Mouse (Mus musculus) bone marrow, adult 2 months (tissue): ENCODE measurements around the gene Il18. TPM values are rescaled to one million over a fixed set of nuclear protein-coding genes. Genes with fewer than 3 reads are reported as not detected.
"Not testable (repeated sequence)": the region's sequence is repeated elsewhere in the genome, so short reads cannot be mapped to it uniquely, and the experiment has no call there.

Experiments used
- H3K27ac ChIP-seq: fragments of 200-500 bp; 2 replicates; pipeline ENCODE4 v1.5.1; 2012; ENCODE audit warnings: low read depth, mild to moderate bottlenecking, control low read depth, inconsistent platforms, low read length; ENCODE audit not compliant: control insufficient read depth, poor library complexity, insufficient read depth
- H3K4me1 ChIP-seq: fragments of 200-500 bp; 2 replicates; pipeline ENCODE4 v1.6.1; 2011; ENCODE audit warnings: low read length; ENCODE audit not compliant: control insufficient read depth, insufficient read depth
- H3K4me3 ChIP-seq: fragments of 200-500 bp; replicated peaks from 2 replicates; pipeline ENCODE3; 2011; ENCODE audit warnings: mild to moderate bottlenecking, low read depth, low read length, control low read depth; ENCODE audit not compliant: control insufficient read depth
- CTCF ChIP-seq: fragments of 200-500 bp; IDR thresholded peaks from 2 replicates; pipeline ENCODE4 v1.5.1; 2011; ENCODE audit warnings: low read length, control low read depth; ENCODE audit not compliant: control insufficient read depth, insufficient read depth
- POLR2A ChIP-seq: fragments of 200-500 bp; IDR thresholded peaks from 2 replicates; pipeline ENCODE4 v1.6.1; 2011; ENCODE audit warnings: low read depth, mild to moderate bottlenecking, control low read depth, low read length, borderline replicate concordance; ENCODE audit not compliant: control insufficient read depth
- WGBS: fragments of 180-500 bp; shearing (Covaris S2); methylation state at CpG from one replicate; pipeline ENCODE4 v1.1.7; 2018; 5-methylcytosine and 5-hydroxymethylcytosine counted together
- polyA plus RNA-seq: library from polyadenylated mRNA; stranded (reverse); fragments of >200 nt; gene quantifications from 2 replicates; pipeline ENCODE4 v1.2.4, GENCODE M21; 2011; ENCODE audit warnings: low replicate concordance; ENCODE audit not compliant: missing spikeins, insufficient read depth, insufficient read length

Gene Il18
- polyA plus RNA-seq, 1 experiment: 18.4 TPM

DNA sequence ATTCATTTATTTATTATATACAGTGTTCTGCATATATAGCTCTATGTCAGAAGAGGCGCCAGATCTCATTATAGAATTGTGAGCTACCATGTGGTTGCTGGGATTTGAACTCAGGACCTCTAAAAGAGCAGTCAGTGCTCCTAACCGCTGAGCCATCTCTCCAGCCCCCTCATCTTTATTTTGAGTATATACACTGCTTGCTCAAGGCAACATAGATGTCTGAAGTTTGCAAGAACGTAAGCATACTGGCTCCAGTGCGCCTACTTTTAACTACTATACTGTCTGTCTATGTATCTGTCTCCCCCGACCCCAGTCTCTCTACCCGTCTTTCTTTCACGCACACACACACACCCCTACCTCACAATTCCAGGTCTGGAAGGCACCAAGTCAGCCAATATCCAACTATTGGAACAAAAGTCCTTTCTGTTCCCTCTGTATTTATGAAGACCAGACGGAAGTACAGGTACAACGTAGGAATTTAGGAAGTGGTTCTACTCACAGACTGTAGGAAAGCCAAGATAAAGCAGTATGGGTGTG lies 63.2 kb downstream of the Il18 start:
- Histone ChIP-seq H3K27ac (no peak overlapping the region), H3K4me3 (no peak overlapping the region), H3K4me1 (no peaks in the 10 kb centered on the region)
- TF ChIP-seq POLR2A: no peak
- no peak for TF ChIP-seq CTCF
- WGBS: 56% methylated on average over 9 of the region's 9 CpGs

DNA sequence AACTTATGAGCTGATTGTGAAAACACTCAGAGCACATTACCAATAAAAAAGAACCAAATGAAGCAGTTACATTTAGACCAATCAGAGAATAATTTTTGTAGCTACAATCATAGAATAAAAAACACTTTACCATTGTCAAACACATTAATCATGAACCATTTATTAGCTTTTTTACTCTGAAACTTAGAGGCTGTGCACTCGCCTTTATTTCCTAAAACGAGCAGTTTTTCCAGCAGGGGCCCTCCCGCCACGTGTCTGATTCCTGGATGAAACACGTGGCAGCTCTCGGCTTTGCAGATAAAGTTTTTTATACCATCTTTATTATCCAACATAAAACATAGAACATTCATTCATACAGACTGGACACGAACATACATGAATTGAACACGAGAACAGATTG lies 76.3 kb downstream of the Il18 start:
- not testable (repeated sequence) for H3K27ac ChIP-seq, H3K4me1 ChIP-seq, H3K4me3 ChIP-seq
- WGBS: 86% methylated on average over 6 of the region's 8 CpGs

Other genes with a start within 250 kb of the Il18 start
- gene Rpl10-ps3, start 209.9 kb upstream of the Il18 start, polyA plus RNA-seq: 536 and 982 TPM in 2 replicates
- gene Plet1, start 60.3 kb upstream of the Il18 start, polyA plus RNA-seq: 1.5 TPM in 1 of 2 replicates, not detected in the other
- 14.5 and 35.7 TPM in 2 replicates for gene Pts, start 26.1 kb upstream of the Il18 start, polyA plus RNA-seq
- gene Bco2, start 354 bp downstream of the Il18 start, polyA plus RNA-seq: 1.1 and 1.9 TPM in 2 replicates
- not detected in 2 replicates for gene Tex12, start 6.5 kb downstream of the Il18 start, polyA plus RNA-seq
- gene Sdhd, start 49.0 kb downstream of the Il18 start, polyA plus RNA-seq: 63.1 and 65.6 TPM in 2 replicates
- 41.7 and 54.8 TPM in 2 replicates for gene Timm8b, start 49.1 kb downstream of the Il18 start, polyA plus RNA-seq
- 2.5 TPM in 1 of 2 replicates, not detected in the other for gene Pih1d2, start 62.5 kb downstream of the Il18 start, polyA plus RNA-seq
- 6.1 and 13.0 TPM in 2 replicates for gene Nkapd1, start 62.6 kb downstream of the Il18 start, polyA plus RNA-seq
- 13.0 and 13.8 TPM in 2 replicates for gene Dlat, start 105.0 kb downstream of the Il18 start, polyA plus RNA-seq
- 0.29 TPM in 1 of 2 replicates, not detected in the other for gene Dixdc1, start 184.7 kb downstream of the Il18 start, polyA plus RNA-seq
- gene 2310030G06Rik, start 191.7 kb downstream of the Il18 start, polyA plus RNA-seq: not detected in 2 replicates
- gene Cryab, start 196.5 kb downstream of the Il18 start, polyA plus RNA-seq: 6.9 and 10.5 TPM in 2 replicates
- gene Hspb2, start 197.5 kb downstream of the Il18 start, polyA plus RNA-seq: not detected in 2 replicates
- gene Fdxacb1, start 213.4 kb downstream of the Il18 start, polyA plus RNA-seq: 5.5 and 5.7 TPM in 2 replicates
- gene Alg9, start 220.2 kb downstream of the Il18 start, polyA plus RNA-seq: 9.7 and 10.2 TPM in 2 replicates
- gene 1110032A03Rik, start 220.7 kb downstream of the Il18 start, polyA plus RNA-seq: 24.7 and 32.8 TPM in 2 replicates